Comparison of ENCODE assay signal across 8 mouse cellular contexts in genomic region chr12:3364508-3365448, GRCm38 (mm10). TPM values are rescaled to one million over a fixed set of nuclear protein-coding genes. Genes with fewer than 3 reads are reported as not detected.
DNase-seq lines count a peak whose midpoint lies in the region; ATAC-seq lines count a peak whose summit lies in the region.

TSS of gene Kif3c (plus strand) at chr12:3365132.

- H3K9ac ChIP-seq in hindbrain, embryonic 15.5 days, result peak within 1 kb of the TSS; percentile 92

- H3K4me1 ChIP-seq in hindbrain, embryonic 15.5 days (replicated peaks), result peaks cover 44% of the 10 kb centered on the region

- peak within 1 kb of the TSS; percentile 79 for H3K4me3 ChIP-seq in hindbrain, embryonic 15.5 days

- WGBS in hindbrain, embryonic 15.5 days, result 6% methylated on average over 45 of the region's 48 CpGs

- peak within 1 kb of the TSS; percentile 68 for H3K4me2 ChIP-seq in hindbrain, embryonic 15.5 days

- peak; percentile 84 for DNase-seq in NIH3T3 (ENCODE audit: low read depth)
- DNase-seq in cerebellum, postnatal 25 days, result peak; percentile 84
- DNase-seq in frontal cortex, postnatal 36 days (ENCODE audit: low spot score in 2 of 2), result peak; percentile 89
- peak; percentile 88 to 89 for DNase-seq in layer of hippocampus, postnatal 36 days
- DNase-seq in lung, postnatal 25 days (ENCODE audit: low spot score), result peak; percentile 60
- DNase-seq in retina, embryonic 14.5 days (ENCODE audit: low spot score), result peak; percentile 86
- peak; percentile 60 for DNase-seq in urinary bladder, adult 2 months (ENCODE audit: low spot score)

- H3K27me3 ChIP-seq in hindbrain, embryonic 15.5 days, result no peaks in the 10 kb centered on the region

- H3K9me3 ChIP-seq in hindbrain, embryonic 15.5 days, result no peaks in the 10 kb centered on the region

- ATAC-seq in hindbrain, embryonic 15.5 days (ENCODE audit: low FRiP score, low read depth), result peak; percentile 93

- peaks cover 12% of the 10 kb centered on the region; the same call in 1 of the 2 replicates for H3K36me3 ChIP-seq in hindbrain, embryonic 15.5 days

- H3K27ac ChIP-seq in hindbrain, embryonic 15.5 days (replicated peaks), result peak within 1 kb of the TSS; percentile 97

RNA-seq across cellular contexts. Expression of gene Kif3c, which starts in this region (rescaled TPM):
- polyA plus RNA-seq in hindbrain, embryonic 15.5 days (2015; fragmentation: Nextera tagmentation; extraction: Ambion mirVana), result 79.9 and 85.8 TPM in 2 replicates
- total RNA-seq in layer of hippocampus, postnatal 36 days (2021), result 100 to 1,000 TPM; 163 to 168 TPM
- 9.1 and 9.9 TPM in 2 replicates for polyA plus RNA-seq in urinary bladder, adult 2 months (2012; rRNA removed)

Comparison
In these comparisons a context has a peak if more than half of its experiments do, and no peak if none do; other contexts are left out.
1. Peak in every context shown above with its lines: DNase-seq, ATAC-seq, H3K4me3 ChIP-seq and H3K27ac ChIP-seq.